In the genomic region with DNA sequence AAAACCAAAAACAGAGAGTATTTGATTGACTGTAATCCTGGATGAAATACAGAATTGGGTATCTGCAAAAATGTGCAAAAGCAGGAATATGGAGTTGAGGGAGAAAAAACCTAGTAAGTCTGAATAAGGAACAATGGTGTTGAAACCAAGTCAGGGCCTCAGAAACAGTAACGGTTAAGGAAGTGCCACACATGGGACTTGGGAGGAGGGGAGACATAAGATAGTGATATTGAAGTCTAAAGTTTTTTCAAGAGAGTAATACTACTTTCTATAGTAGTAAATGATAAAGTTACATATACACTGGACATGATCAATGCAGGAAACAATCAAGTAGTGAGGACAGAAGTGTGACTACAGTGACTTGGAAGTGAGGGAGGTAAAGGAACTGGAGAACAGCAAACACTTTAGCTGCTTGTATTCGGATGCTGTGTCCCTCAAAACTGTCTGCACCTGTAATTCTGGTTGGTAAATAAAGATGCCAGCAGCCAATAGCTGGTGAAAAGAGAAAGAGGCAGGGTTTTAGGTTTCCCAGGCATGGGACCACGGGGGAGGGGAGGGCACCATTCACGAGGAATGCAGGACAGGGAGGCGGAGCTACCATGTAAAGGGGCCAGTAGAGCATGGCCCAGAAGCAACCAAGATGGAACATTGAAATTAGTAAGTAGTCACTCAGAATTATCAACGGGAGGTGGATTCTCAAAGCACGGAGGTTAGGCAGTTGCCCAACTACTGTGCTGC, we compare ENCODE assay signal across 14 mouse cellular contexts. TPM values are rescaled to one million over a fixed set of nuclear protein-coding genes. Genes with fewer than 3 reads are reported as not detected.
A peak's percentile ranks its signal among the peaks of the same experiment; 100 is the strongest.
DNase-seq lines count a peak whose midpoint lies in the region; ATAC-seq and TF ChIP-seq lines count a peak whose summit lies in the region.
"Had no signal": no experiment of that assay in that cellular context is flagged by ENCODE, and none has a peak within 500 bp of the region (broad histone marks: within the 10 kb centered on the region; RNA-seq: fewer than 3 reads in every experiment).

No protein-coding gene starts in this region.

- WGBS in heart, embryonic 14.5 days: 35% methylated on average over 7 of the region's 7 CpGs
- WGBS in lung, postnatal 0 days: 33% methylated on average over 7 of the region's 7 CpGs
- WGBS in midbrain, embryonic 11.5 days: 56% methylated on average over 7 of the region's 7 CpGs

- ATAC-seq in heart, embryonic 14.5 days (ENCODE audit: insufficient number of reproducible peaks, insufficient read depth, low FRiP score, low read depth): no peak
- ATAC-seq in lung, postnatal 0 days: peak; percentile 23; the same call in 1 of the 2 replicates
- no peak for ATAC-seq in frontal cortex, adult (ENCODE audit: low TSS enrichment)
- no peak for ATAC-seq in midbrain, embryonic 11.5 days (ENCODE audit: low FRiP score)
- ATAC-seq: activated CD4-positive, CD25-positive, alpha-beta regulatory T cell, adult 4 months had no signal

- TF ChIP-seq CTCF in testis, adult 2 months (IDR thresholded peaks at IDR 0.05; ENCODE audit: control insufficient read depth, insufficient read depth, insufficient replicate concordance, low read depth, low read length): no peak
- no peak for TF ChIP-seq CTCF in lung, postnatal 0 days (IDR thresholded peaks at IDR 0.05)

- no peak for TF ChIP-seq POLR2A in testis, adult 2 months (IDR thresholded peaks at IDR 0.05; ENCODE audit: control insufficient read depth, low read depth, low read length)

- no peaks in the 10 kb centered on the region for H3K27me3 ChIP-seq in heart, embryonic 14.5 days (ENCODE audit: control insufficient read depth, insufficient read depth, low read length)
- no peaks in the 10 kb centered on the region for H3K27me3 ChIP-seq in testis, adult 2 months (ENCODE audit: control insufficient read depth, insufficient read depth, low read length)
- no peaks in the 10 kb centered on the region for H3K27me3 ChIP-seq in lung, postnatal 0 days (replicated peaks; ENCODE audit: insufficient read depth, low read length)
- H3K27me3 ChIP-seq in midbrain, embryonic 11.5 days (ENCODE audit: control insufficient read depth, insufficient read depth, low read length): no peaks in the 10 kb centered on the region
- H3K27me3 ChIP-seq: embryonic facial prominence, embryonic 13.5 days; limb, embryonic 15.5 days had no signal

- no peak overlapping the region for H3K27ac ChIP-seq in heart, embryonic 14.5 days (replicated peaks in 1 of 2; ENCODE audit: control insufficient read depth in 1 of 2, insufficient read depth in 1 of 2, low read depth in 2 of 2, low read length in 2 of 2)
- peak overlapping the region; percentile 55; the same call in 1 of the 2 replicates for H3K27ac ChIP-seq in testis, adult 2 months (ENCODE audit: control insufficient read depth, insufficient read depth, low read depth, low read length)
- H3K27ac ChIP-seq in lung, postnatal 0 days (ENCODE audit: low read length): no peak overlapping the region
- no peak overlapping the region for H3K27ac ChIP-seq in midbrain, embryonic 11.5 days (ENCODE audit: low read depth, low read length)
- H3K27ac ChIP-seq: embryonic facial prominence, embryonic 13.5 days; limb, embryonic 15.5 days had no signal

- peak overlapping the region; percentile 0; the same call in 1 of the 2 replicates for H3K4me2 ChIP-seq in heart, embryonic 14.5 days (ENCODE audit: low read length)
- H3K4me2 ChIP-seq in lung, postnatal 0 days (replicated peaks; ENCODE audit: low read depth, low read length): peak overlapping the region; percentile 34; the same call in 1 of the 2 replicates
- H3K4me2 ChIP-seq in midbrain, embryonic 11.5 days: no peak overlapping the region
- H3K4me2 ChIP-seq: embryonic facial prominence, embryonic 13.5 days; limb, embryonic 15.5 days had no signal

- DNase-seq in heart, adult 11 months: no peak
- DNase-seq in testis, postnatal 14 days (ENCODE audit: low spot score): no peak
- DNase-seq in lung, postnatal 0 days (ENCODE audit: low spot score): peak; percentile 41
- no peak for DNase-seq in midbrain, embryonic 11.5 days (ENCODE audit: low spot score, missing footprints)
- no peak for DNase-seq in thymus, postnatal 10 days (ENCODE audit: low spot score in 2 of 2)
- DNase-seq: layer of hippocampus, adult 9-11 months; right cerebral cortex, adult 18-20 months had no signal

- H3K9ac ChIP-seq in heart, embryonic 14.5 days (ENCODE audit: low read length): no peak overlapping the region
- H3K9ac ChIP-seq in lung, postnatal 0 days (replicated peaks; ENCODE audit: low read depth): no peak overlapping the region
- H3K9ac ChIP-seq in midbrain, embryonic 11.5 days (ENCODE audit: low read length): no peak overlapping the region
- H3K9ac ChIP-seq: embryonic facial prominence, embryonic 13.5 days; limb, embryonic 15.5 days had no signal

- no peaks in the 10 kb centered on the region for H3K9me3 ChIP-seq in heart, embryonic 14.5 days (ENCODE audit: control insufficient read depth, low read length)
- H3K9me3 ChIP-seq in lung, postnatal 0 days (ENCODE audit: low read length): no peaks in the 10 kb centered on the region
- no peaks in the 10 kb centered on the region for H3K9me3 ChIP-seq in midbrain, embryonic 11.5 days (ENCODE audit: control insufficient read depth, low read length)
- H3K9me3 ChIP-seq: embryonic facial prominence, embryonic 13.5 days; limb, embryonic 15.5 days had no signal

- no peak for TF ChIP-seq EP300 in lung, postnatal 0 days (IDR thresholded peaks at IDR 0.05)

- H3K4me3 ChIP-seq in heart, embryonic 14.5 days (ENCODE audit: control insufficient read depth in 1 of 2, insufficient read depth in 1 of 2, low read depth in 1 of 2, low read length in 2 of 2): no peak overlapping the region
- no peak overlapping the region for H3K4me3 ChIP-seq in testis, adult 2 months (ENCODE audit: control insufficient read depth, low read depth, low read length)
- no peak overlapping the region; the same call in 1 of the 2 replicates for H3K4me3 ChIP-seq in lung, postnatal 0 days (ENCODE audit: low read depth, low read length)
- no peak overlapping the region for H3K4me3 ChIP-seq in midbrain, embryonic 11.5 days (ENCODE audit: low read depth, low read length)
- H3K4me3 ChIP-seq: embryonic facial prominence, embryonic 13.5 days; limb, embryonic 15.5 days had no signal

- peaks cover 16 to 74% of the 10 kb centered on the region in 2 experiments for H3K4me1 ChIP-seq in heart, embryonic 14.5 days (ENCODE audit: control insufficient read depth in 2 of 2, insufficient read depth in 2 of 2, low read length in 2 of 2)
- peaks cover 13% of the 10 kb centered on the region for H3K4me1 ChIP-seq in testis, adult 2 months (ENCODE audit: control insufficient read depth, insufficient read depth, low read length)
- H3K4me1 ChIP-seq in lung, postnatal 0 days (ENCODE audit: insufficient read depth, low read depth, low read length): peaks cover 37% of the 10 kb centered on the region
- H3K4me1 ChIP-seq in midbrain, embryonic 11.5 days (ENCODE audit: control insufficient read depth, insufficient read depth, low read length): peaks cover 23% of the 10 kb centered on the region

- H3K36me3 ChIP-seq in heart, embryonic 14.5 days (ENCODE audit: control insufficient read depth, insufficient read depth, low read length): peaks cover 4% of the 10 kb centered on the region; the same call in 1 of the 2 replicates
- H3K36me3 ChIP-seq in testis, adult 2 months (ENCODE audit: control insufficient read depth, insufficient read depth, low read length): no peaks in the 10 kb centered on the region; the same call in 1 of the 2 replicates
- H3K36me3 ChIP-seq in lung, postnatal 0 days (ENCODE audit: insufficient read depth, low read length): no peaks in the 10 kb centered on the region
- H3K36me3 ChIP-seq in midbrain, embryonic 11.5 days (ENCODE audit: control insufficient read depth, insufficient read depth, low read length): no peaks in the 10 kb centered on the region
- H3K36me3 ChIP-seq: embryonic facial prominence, embryonic 13.5 days; limb, embryonic 15.5 days had no signal

RNA-seq across cellular contexts. Expression of a gene that starts 5.6 kb away (rescaled TPM):
- polyA plus RNA-seq in heart, embryonic 14.5 days (2014; fragmentation: Nextera tagmentation; extraction: Ambion mirVana): 172 and 177 TPM in 2 replicates
- polyA plus RNA-seq in testis, adult 2 months (2012; rRNA removed): 32.0 and 36.9 TPM in 2 replicates
- polyA plus RNA-seq in lung, postnatal 0 days (2015; fragmentation: Nextera tagmentation; extraction: Ambion mirVana): 221 and 231 TPM in 2 replicates
- polyA plus RNA-seq in midbrain, embryonic 11.5 days (2014; fragmentation: Nextera tagmentation; extraction: Ambion mirVana): 242 and 263 TPM in 2 replicates

RNA-seq across cellular contexts. Expression of a gene that starts 34.2 kb away (rescaled TPM):
- polyA plus RNA-seq in heart, embryonic 14.5 days (2014; fragmentation: Nextera tagmentation; extraction: Ambion mirVana): not detected in 2 replicates
- 219 and 252 TPM in 2 replicates for polyA plus RNA-seq in testis, adult 2 months (2012; rRNA removed)
- polyA plus RNA-seq in lung, postnatal 0 days (2015; fragmentation: Nextera tagmentation; extraction: Ambion mirVana): 0.10 and 0.12 TPM in 2 replicates
- 0.12 and 0.18 TPM in 2 replicates for polyA plus RNA-seq in midbrain, embryonic 11.5 days (2014; fragmentation: Nextera tagmentation; extraction: Ambion mirVana)
- polyA plus RNA-seq: activated CD4-positive, CD25-positive, alpha-beta regulatory T cell, adult 4 months; embryonic facial prominence, embryonic 13.5 days; hindbrain, embryonic 11.5 days had no signal

Comparison
In these comparisons a context has a peak if more than half of its experiments do, and no peak if none do; other contexts are left out.
1. RNA of a gene that starts 34.2 kb away (polyA plus RNA-seq): 219 to 252 TPM in testis, adult 2 months; 0.12 to 0.18 TPM in midbrain, embryonic 11.5 days, 0.10 to 0.12 TPM in lung, postnatal 0 days and not detected in heart, embryonic 14.5 days; every median in the first group is over 100 times any median in the second.